Mouse (Mus musculus): Measurements from ENCODE around the gene Tekt4.

Gene Tekt4

DNA sequence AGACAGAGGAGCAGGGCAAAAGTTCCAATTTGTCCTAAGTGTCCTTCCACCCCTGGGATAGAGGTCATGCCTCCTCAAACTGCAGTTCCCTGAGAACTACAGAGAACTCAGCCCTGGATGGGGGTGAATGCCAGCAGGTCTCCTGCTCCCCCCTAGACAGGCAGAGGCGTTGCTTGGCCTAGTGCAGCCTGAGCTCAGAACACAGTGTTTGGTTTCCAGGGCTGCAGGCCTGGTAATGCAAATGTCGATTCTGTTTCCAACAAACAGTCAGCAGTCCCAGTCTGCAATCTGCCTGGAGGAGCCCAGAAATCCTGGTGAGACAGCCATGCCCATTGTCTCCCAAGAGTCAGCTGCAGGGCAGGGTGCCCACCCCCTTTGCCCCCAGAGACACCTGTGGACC lies at the start of gene Tekt4:
Tekt4 (plus strand) TSS at position 344 of the 400 bp plus-strand sequence.
- no peak for DNase-seq (ENCODE audit: low read depth)

DNA sequence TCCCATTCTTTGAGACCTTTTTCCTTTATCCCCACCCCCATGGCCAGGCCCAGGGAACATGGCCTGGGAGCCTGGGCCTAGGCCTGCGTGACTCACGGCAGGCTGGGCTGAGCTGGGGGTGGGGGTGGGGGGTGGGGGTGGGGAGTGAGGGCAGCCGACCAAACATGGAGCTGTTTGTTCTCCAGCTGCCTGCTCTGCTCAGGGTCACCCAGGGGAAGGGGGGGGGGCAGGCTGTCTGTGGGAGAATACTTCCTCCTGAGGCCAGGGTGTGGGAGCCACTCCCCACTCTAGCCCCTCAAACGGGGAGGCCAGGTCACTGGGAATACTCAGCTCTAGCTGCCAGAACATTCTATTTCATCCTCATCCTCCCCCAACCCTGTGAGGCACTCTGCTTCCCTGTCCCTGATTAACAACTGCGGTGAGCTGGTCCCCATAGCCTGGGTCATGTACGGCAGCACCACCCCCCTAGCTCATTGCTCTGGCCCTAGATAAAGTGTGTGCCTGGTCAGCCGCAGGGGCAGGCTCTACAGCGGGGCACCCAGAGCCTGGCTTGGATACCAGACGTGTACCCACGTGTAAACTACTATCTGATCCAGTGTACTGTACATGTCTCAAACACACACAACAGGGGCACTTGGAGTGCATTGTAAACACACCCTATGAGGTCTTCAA lies 49.1 kb upstream of the Tekt4 start:
- DNase-seq (ENCODE audit: low read depth), result no peak

DNA sequence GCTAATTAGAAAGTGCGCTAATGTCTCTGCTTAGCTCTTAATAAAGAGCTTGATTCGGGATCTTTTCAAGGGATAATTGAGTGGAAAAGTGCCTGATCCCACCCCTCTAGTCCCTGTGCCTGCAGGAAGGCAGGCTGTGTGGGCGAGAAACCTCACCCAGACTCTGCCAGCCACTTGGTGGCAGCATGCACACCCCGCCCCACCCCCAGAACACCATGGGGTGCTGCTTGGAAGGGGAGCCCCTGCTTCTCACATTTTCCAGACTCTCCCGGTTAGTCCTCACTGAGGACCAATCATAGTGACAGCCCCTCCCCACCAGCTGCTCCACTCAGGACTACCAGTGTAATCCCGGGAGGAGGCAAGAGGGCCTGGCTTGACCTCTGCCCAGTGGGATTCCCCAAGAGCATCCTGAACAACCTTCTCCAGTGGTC lies 48.4 kb upstream of the Tekt4 start:
- no peak for DNase-seq (ENCODE audit: low read depth)

DNA sequence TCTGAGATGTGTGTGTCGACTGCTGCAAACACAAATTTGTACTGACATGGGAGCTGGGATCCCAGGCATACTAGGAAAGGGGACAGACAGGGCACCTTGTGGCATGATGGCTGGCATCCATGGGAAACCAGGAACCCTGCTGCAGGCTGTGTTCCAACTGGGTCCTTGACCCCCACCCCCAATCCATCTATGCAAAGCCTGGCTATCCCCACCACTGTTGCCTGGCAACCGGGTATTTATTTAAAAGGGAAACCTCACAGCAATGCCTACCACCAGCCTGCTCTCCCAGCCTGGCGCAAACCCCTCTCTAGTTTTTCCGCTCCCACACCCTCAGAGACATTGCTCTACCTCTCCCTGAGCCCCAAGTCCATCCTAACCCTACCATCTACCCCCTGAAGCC lies 47.1 kb upstream of the Tekt4 start:
- DNase-seq (ENCODE audit: low read depth), result no peak

DNA sequence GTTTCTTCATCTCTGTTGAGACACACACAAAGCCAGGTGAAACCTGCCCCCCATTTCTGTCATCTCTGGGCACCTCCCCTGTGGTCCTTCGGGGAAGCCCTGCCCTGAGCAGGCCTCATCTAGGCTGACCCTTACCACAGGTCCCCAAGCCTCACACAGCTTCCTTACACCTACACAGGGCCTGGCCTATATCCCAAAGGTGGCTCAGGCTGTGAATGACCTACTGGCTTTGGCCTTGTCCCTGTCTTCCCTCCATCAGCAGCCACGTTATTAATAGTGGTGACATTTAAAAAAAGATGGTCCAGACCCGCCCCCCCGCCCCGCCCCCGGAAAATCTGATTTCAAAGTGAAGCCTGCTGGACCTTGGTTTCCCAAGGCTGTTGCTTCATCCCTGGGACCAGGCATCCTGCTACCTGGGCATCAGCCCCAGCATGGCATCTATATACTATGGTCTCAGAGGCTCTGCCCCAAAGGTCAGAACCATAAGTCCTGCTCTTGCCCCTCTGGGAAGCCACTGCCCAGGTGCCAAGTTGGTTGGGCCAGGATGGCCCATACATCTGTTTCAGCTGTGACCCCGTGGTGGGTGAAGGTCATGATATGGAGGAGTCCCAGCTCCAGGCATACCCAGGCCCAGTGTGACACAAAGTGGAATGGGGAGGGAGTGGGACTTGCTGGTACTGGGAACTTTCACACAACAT lies 46.0 kb upstream of the Tekt4 start:
- no peak for DNase-seq (ENCODE audit: low read depth)

DNA sequence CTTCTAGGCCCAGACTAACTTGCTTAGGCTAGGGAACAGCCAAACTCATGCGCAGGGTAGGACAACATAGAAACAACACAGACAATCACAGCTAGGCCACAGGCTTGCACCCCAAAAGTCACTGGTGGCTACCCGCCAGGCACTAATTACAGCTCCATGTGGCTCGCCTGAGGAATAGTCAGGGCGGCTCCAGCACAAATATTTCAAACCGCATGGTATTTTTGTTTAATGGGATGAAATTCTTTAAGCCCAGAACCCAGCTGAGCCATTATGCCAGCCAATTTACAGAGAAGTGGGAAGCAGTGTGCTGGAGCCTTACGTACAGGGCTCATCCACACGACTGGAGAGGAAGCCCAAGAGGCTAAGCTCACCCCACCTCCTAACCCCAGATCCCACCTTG lies 44.8 kb upstream of the Tekt4 start:
- no peak for DNase-seq (ENCODE audit: low read depth)

DNA sequence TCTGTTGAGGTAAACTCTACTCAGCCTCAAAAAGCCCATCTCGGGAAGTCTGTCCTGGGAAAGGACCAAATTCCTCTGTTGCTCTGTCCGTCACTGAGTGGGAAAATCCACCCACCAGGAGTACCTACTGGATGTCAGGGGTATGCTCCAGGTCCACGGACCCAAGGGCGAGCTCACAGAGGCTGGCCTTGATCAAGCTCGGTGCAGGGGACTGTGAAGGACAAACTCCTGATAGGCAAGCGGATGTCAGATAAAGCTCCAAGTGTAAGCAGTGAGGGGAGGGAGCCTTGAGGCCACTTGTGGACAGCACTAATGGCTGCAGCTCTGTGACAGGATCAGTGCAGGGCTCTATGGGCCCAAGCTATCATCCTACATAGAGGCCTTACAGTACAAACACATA lies 44.2 kb upstream of the Tekt4 start:
- no peak for DNase-seq (ENCODE audit: low read depth)

DNA sequence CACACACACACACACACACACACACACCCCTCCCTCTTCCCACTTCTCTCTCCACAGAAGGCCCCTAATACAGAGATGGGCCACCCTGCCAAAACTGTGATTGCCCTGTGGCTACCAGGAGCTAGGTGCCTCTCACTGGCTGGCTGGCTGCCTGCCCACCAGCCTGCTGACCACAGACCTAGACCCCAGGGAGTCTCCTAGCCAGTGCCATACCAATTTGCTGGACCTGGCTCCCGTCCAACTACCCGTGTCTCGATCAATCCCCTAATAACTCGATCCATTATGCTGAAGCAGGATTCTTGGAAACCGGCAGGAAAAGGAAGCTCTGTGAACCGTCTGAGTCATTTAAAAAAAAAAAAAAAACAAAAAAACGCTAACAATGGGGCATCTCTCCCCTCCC lies 43.6 kb upstream of the Tekt4 start:
- peak; percentile 57 for DNase-seq (ENCODE audit: low read depth)

DNA sequence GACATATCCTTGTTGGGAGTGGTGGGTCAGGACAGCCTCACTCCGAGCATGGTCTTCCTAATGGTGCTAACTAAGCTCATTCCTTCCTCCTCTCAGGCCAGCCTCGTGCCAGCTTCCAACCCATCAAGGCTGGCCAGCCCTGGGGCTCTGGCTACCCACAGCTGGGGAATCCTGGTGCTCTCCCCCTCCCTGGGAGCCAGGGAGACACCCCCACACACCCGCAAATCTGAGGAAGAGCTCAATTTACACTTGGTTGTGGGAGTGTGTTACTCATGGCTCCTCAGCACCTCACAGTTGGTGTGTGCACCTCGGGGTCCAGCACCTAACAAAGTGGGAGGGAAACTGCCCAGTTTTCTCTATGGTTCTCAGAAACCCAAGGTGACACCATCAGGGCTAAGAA lies 43.2 kb upstream of the Tekt4 start:
- no peak for DNase-seq (ENCODE audit: low read depth)

DNA sequence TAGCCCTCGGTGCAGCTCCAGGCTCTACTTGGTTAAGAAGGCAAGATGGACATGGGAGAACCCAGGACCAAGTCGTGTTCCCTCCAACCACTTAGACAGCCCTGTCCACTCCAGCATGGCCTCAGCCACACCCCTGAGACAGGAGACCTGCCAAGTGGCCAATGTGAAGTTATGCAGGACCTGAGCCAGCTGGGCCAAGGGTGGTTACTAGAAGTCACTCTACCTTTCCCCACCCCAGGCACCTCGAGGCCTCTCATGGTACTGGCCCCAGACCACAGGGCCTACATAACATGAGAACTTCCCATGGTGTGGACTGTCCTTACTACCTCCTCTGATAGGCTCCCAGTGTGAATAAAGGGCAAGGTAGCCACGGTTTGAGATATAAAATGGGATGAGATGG lies 40.2 kb upstream of the Tekt4 start:
- no peak for DNase-seq (ENCODE audit: low read depth)

DNA sequence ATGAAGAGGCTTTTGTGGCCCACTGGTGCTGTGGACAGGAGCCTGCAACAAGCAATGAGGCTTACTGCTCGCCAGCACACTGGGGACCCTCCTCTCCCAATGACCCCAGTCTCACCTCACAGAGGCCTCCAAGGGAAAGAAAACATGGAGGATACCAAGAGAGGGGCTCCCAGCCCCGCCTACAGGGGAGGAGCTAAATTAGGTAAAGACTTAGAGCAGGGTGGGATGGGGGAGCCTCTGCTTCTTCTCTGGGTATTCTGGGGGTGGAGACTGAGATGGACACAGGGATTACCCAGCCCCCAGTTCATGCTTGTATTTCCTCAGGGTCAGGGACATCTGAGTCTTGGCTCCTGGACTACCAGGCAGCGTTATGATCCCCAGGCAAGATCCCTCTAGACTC lies 39.5 kb upstream of the Tekt4 start:
- no peak for DNase-seq (ENCODE audit: low read depth)

DNA sequence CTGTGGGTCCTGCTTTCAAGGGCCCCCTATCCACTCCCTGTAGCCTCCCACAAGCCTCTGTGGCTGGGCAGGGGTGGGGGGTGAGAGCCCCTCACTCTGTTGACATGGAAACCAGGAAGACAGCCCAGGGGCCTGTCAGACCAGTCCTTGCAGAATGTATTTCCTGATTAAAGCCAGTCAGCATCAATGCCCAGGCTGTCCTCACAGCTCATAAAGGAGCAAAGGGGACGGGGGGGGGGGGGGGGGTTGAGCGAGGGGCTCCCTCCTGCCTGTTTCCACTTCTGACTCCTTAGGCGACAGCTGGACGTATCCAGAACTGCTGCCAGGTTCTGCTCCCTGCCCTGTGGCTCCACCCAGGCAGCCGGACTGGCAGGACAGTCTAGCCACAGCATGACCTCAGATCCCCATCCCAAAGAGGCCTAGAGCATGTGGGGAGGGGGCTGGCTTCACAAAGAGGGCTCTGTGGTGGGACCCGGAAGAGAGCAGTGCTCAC lies 38.9 kb upstream of the Tekt4 start:
- DNase-seq (ENCODE audit: low read depth), result no peak

DNA sequence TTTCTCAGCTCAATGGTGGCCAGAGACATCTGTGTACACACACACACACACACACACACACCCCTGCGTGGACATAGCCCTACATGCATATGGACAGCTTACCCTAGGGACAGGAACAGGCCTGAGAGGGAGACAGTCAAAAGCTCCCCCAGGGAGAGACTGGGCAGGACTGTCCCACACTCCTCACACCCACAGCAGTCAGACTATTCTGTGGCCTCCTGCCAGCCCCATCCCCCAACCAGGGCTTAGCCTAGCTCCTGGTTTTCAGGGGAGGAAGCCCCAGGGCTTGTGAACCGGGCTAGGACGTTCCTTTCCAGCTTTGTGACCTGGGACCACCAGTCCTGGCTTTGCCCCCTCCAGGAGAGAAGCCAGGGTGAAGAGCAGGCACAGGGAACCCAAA lies 38.2 kb upstream of the Tekt4 start:
- no peak for DNase-seq (ENCODE audit: low read depth)

DNA sequence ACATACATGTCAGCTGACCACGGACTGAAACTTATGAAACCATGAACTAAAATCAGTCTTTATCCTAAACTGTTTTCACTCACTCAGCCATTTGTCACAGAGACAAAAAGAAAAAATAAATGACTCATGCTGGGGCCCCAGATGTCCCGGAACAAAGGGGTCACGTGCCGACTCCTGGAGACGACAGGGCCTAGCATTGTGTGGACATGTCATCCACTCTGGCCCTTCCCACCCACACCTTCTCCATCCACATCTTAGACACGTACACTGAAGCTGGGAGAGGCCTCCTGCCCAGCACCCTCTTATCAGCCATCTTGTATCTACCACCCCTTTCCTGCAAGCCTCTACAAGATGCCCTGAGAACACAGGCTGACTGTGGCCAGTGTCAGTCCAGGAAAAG lies 36.4 kb upstream of the Tekt4 start:
- DNase-seq (ENCODE audit: low read depth), result no peak

DNA sequence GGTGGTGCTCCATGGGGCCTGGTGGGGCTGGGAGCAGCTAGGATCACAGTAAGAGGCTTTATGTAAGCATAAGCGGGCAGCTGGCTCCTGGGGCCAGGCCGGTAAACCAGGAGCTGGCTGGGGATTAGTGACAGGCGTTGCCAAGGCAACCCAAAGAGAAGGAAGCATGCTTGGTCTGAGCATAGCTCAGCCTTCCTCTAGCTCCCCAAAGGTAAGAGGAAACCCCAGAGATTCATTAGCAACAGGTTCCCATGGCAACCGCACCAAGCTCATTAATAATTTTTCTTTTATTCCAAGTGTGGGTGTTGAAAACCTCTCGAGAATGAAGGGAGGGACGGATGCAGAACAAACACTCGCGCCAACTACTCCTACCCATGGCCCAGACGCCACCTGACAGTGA lies 35.5 kb upstream of the Tekt4 start:
- DNase-seq (ENCODE audit: low read depth), result no peak

DNA sequence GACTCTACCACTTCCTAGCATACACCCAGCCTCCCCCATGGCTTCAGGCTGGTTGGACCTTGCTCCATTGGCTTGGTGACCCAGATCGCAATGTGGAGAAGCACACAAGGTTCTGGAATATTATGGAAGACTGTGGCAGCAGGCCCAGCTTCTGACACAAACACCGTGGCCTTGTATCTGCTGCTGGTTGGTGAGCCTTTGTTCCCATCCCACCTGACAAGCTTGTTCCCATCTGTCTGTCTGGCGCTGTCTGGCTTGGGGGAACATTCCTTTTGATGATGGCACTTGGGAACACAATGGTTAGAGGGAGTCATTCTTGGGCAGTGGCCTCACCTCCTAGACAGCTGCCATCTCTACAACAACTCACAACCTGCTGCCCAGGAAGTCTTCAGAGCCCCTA lies 33.4 kb upstream of the Tekt4 start:
- no peak for DNase-seq (ENCODE audit: low read depth)

DNA sequence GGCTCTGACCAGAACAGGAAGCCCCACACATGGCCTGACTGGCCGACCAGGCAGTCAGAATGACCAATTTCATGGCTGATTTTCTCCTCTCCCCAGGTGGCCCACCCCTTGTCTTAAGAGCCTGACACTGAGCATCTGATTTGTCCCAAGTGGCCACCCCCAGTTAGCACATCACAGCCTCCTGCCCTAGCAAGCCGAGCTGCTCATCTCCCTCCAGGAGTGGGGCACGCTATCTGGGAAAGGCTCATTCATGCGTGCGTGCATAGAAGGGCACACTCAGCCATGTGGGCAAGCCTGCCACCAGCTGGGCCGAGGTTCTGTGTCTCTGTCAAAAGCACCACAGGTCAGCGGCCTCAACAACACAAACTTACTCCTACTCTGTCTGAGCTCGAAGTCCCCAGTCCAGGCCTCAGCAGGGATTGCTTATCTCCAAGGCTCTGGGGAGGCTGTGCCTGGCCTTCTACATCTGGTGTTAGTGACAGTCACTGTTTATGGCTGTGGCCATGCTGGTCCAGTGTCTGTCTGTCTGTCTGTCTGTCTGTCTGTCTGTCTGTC lies 29.8 kb upstream of the Tekt4 start:
- DNase-seq (ENCODE audit: low read depth), result no peak

DNA sequence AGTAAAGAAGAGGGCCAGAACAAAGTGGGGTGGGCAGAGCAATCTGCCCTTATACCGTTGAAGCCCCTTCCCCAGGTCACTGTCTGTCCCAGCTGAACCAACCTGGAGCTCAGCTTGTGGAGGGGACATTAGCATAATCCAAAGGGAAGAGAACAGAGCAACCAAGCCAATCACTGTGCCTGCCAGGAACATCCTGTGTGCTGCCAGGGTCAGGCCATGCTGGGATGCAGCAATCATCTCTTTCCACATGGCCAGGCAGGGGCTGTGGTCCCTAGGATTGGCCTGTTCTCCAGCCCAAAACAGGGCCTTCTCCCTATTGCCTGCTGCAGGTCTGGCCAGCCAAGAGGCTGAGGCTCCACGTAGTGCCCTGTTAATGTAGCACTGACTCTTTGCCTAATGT lies 28.4 kb upstream of the Tekt4 start:
- DNase-seq (ENCODE audit: low read depth), result no peak

DNA sequence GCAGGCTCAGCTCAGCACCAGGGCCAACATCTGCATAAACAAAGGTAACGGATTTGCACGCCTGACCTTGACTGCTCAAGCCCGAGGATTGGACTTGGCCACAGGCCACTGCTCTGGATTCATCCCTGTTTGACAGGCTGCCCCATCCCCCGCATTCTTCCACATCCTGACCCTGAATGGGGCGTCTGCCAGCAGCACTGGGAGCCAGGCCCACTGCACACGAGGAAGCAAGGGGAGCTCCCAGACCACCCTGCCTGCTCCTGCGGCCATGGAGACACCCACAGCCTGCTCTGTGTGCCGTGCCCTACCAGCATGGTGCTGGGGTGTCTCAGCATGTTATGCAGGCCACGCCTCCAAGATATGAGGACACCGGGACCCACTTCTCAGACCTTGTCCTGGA lies 27.0 kb upstream of the Tekt4 start:
- no peak for DNase-seq (ENCODE audit: low read depth)

DNA sequence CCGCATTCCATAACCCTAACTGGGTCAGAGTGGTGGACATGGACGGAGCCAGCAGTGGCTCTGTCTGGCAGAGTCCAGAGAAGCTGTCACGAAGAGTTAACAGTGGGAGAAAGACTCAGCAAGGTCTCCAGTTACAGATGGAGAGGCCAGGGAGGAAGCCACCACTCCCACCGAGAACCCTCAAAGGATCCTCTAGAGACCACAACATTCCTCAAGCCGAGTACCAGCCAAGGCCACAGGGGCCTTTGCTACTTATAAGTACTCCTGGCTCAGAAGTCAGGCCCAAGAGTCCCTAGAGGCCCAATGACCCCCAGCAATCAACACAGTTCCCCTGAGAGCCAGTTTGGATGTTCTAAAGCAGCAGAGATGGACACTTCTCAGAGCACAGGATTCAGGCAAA lies 25.2 kb upstream of the Tekt4 start:
- no peak for DNase-seq (ENCODE audit: low read depth)

DNA sequence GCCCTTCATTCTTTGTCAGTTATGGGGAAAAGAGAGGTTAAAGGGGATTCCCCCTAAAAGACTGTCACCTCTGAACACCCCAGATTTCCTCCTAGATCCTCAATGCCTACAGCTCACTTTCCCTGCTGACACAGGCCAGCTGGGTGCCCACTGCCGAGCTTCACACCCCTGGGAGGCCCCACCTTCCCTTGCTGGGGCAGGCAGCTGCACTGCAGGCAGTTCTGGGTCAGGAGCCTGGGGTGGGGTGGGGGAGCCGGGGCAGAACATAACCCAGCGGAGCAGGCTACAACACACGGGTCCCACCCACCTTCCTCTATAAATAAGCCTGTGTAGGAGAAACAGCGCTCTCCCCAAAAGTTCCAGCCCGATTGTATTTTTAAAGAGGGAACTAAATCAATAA lies 24.5 kb upstream of the Tekt4 start:
- no peak for DNase-seq (ENCODE audit: low read depth)

DNA sequence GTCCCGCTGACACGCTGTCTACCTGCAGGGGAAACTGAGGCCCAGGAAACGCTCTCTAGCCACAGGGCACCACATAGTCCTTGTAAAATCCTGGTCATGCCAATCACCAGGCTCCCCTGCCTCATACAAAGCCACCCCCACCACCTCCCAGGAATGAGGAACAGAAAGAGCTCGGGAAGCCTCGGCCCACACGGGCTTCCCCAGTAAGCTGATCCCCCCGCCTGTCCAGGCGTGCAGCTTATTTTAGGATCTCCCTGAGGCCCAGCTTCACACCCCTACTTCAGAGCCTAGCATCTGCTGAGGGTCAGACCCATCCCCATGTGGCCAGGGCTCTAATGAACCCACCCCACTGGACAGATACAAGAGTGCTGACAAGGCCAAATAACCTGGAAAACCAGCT lies 23.9 kb upstream of the Tekt4 start:
- no peak for DNase-seq (ENCODE audit: low read depth)

DNA sequence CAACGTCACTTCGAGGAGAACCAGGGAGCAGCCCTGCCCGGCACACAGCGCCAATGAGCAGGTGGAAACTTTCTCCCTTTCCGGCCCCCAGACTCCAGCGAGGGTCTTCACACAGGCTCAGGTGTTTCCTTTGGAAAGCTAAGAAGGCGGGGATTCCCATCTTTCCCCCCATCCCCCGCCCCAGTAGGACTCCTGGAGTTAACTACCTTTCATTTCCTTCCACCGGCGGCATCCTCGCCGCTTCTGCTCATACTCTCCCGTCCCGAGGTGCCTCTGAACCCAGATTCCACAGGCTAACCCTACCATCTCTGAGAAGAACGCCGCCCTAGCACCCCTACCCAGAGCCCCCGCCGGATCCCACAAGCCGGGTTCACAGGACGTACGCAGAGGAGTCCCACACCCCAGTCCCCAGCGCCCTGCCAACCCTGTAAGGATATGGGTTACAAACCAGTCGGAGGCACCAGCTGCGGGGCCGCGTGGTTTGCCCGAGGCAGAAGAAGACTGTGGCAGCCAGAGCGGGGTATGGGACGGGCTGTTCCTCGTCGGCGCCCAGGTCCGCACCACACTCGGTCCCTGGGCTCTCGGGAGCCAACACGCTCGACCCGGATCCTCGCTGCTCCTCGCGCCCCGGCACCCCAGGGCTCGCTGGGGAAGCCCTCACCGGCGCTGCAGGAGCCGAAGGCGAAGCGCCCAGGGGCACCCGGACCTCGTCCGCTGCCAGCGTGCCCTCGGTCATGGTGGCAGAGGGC lies 21.8 kb upstream of the Tekt4 start:
- no peak for DNase-seq (ENCODE audit: low read depth)
